Mouse (Mus musculus): ENCODE results near the gene Mtmr3. TPM values are rescaled to one million over a fixed set of nuclear protein-coding genes. Genes with fewer than 3 reads are reported as not detected.
A peak's percentile ranks its signal among the peaks of the same experiment; 100 is the strongest.

The Mtmr3 gene
- 26.6 and 31.4 TPM in 2 replicates for polyA plus RNA-seq (2016; fragmentation: Nextera tagmentation; extraction: Ambion mirVana)

GRCm38 (mm10) chr11:4594608-4595500 is at the start of gene Mtmr3:
Mtmr3 (minus strand) TSS chr11:4594863.
- peak; percentile 98 for DNase-seq (ENCODE audit: low spot score)
- Histone ChIP-seq H3K27ac (peak within 1 kb of the TSS; percentile 99), H3K4me1 (peaks cover 14% of the 10 kb centered on the region), H3K27me3 (ENCODE audit: low read depth, poor library complexity, severe bottlenecking) (no peaks in the 10 kb centered on the region), H3K9me3 (replicated peaks) (no peaks in the 10 kb centered on the region), H3K36me3 (0 out of 2 replicates have a peak, but pooled peaks cover 2% of the 10 kb centered on the region), H3K4me3 (peak within 1 kb of the TSS; percentile 87)
- 5% methylated on average over 53 of the region's 53 CpGs for WGBS

- no peak for DNase-seq (ENCODE audit: low spot score)
- 73% methylated on average over 5 of the region's 5 CpGs for WGBS
- no peak overlapping the region for H3K27ac ChIP-seq
- H3K9me3 ChIP-seq (replicated peaks) = no peaks in the 10 kb centered on the region
- peaks cover 6% of the 10 kb centered on the region; the same call in 1 of the 2 replicates for H3K4me1 ChIP-seq
- no peak overlapping the region for H3K4me3 ChIP-seq
- peaks cover 72% of the 10 kb centered on the region for H3K36me3 ChIP-seq
- H3K27me3 ChIP-seq (ENCODE audit: low read depth, poor library complexity, severe bottlenecking) = no peaks in the 10 kb centered on the region
Measured at GRCm38 (mm10) chr11:4643722-4644121, 49.1 kb upstream of the Mtmr3 start.

GRCm38 (mm10) chr11:4641185-4641584 is 46.5 kb upstream of the Mtmr3 start:
- Histone ChIP-seq H3K9me3 (replicated peaks) (no peaks in the 10 kb centered on the region), H3K27ac (no peak overlapping the region), H3K27me3 (ENCODE audit: low read depth, poor library complexity, severe bottlenecking) (no peaks in the 10 kb centered on the region), H3K36me3 (peaks cover 47% of the 10 kb centered on the region), H3K4me1 (peaks cover 19% of the 10 kb centered on the region), H3K4me3 (no peak overlapping the region)
- DNase-seq (ENCODE audit: low spot score) = no peak

- no peaks in the 10 kb centered on the region for H3K27me3 ChIP-seq (ENCODE audit: low read depth, poor library complexity, severe bottlenecking)
- peak overlapping the region; percentile 95 for H3K4me3 ChIP-seq
- H3K4me1 ChIP-seq = peaks cover 19% of the 10 kb centered on the region
- H3K9me3 ChIP-seq (replicated peaks) = no peaks in the 10 kb centered on the region
- no peak for DNase-seq (ENCODE audit: low spot score)
- WGBS = 32% methylated on average over 7 of the region's 7 CpGs
- H3K27ac ChIP-seq = peak overlapping the region; percentile 86
- peaks cover 31% of the 10 kb centered on the region for H3K36me3 ChIP-seq
Measured at GRCm38 (mm10) chr11:4638261-4638660, 43.6 kb upstream of the Mtmr3 start.

- DNase-seq (ENCODE audit: low spot score) = peak; percentile 99
- H3K27ac ChIP-seq = peak within 1 kb of the TSS; percentile 86
- no peaks in the 10 kb centered on the region for H3K9me3 ChIP-seq (replicated peaks)
- H3K36me3 ChIP-seq = peaks cover 27% of the 10 kb centered on the region
- under 1% methylated on average over 35 of the region's 35 CpGs for WGBS
- peak within 1 kb of the TSS; percentile 95 for H3K4me3 ChIP-seq
- H3K27me3 ChIP-seq (ENCODE audit: low read depth, poor library complexity, severe bottlenecking) = no peaks in the 10 kb centered on the region
- peaks cover 19% of the 10 kb centered on the region for H3K4me1 ChIP-seq
Measured at GRCm38 (mm10) chr11:4637534-4638234, 43.0 kb upstream of the Mtmr3 start, which contains the start of gene Ascc2. Ascc2 (plus strand) TSS chr11:4637747.

GRCm38 (mm10) chr11:4636782-4637342 is 42.2 kb upstream of the Mtmr3 start:
- H3K4me1 ChIP-seq = peaks cover 19% of the 10 kb centered on the region
- H3K9me3 ChIP-seq (replicated peaks) = no peaks in the 10 kb centered on the region
- H3K36me3 ChIP-seq = peaks cover 20% of the 10 kb centered on the region
- no peaks in the 10 kb centered on the region for H3K27me3 ChIP-seq (ENCODE audit: low read depth, poor library complexity, severe bottlenecking)
- peak overlapping the region; percentile 95 for H3K4me3 ChIP-seq
- H3K27ac ChIP-seq = peak overlapping the region; percentile 86
- 49% methylated on average over 5 of the region's 5 CpGs for WGBS
- no peak for DNase-seq (ENCODE audit: low spot score)

GRCm38 (mm10) chr11:4634395-4634794 is 39.7 kb upstream of the Mtmr3 start:
- DNase-seq (ENCODE audit: low spot score) = no peak
- Histone ChIP-seq H3K36me3 (no peaks in the 10 kb centered on the region), H3K27me3 (ENCODE audit: low read depth, poor library complexity, severe bottlenecking) (no peaks in the 10 kb centered on the region), H3K27ac (no peak overlapping the region), H3K4me1 (peaks cover 34% of the 10 kb centered on the region), H3K4me3 (no peak overlapping the region), H3K9me3 (replicated peaks) (no peaks in the 10 kb centered on the region)
- 78% methylated on average over 5 of the region's 5 CpGs for WGBS

GRCm38 (mm10) chr11:4633420-4633819 is 38.8 kb upstream of the Mtmr3 start:
- peaks cover 28% of the 10 kb centered on the region for H3K4me1 ChIP-seq
- no peak overlapping the region for H3K4me3 ChIP-seq
- H3K36me3 ChIP-seq = no peaks in the 10 kb centered on the region
- WGBS = 48% methylated on average over 2 of the region's 2 CpGs
- no peak for DNase-seq (ENCODE audit: low spot score)
- H3K27me3 ChIP-seq (ENCODE audit: low read depth, poor library complexity, severe bottlenecking) = no peaks in the 10 kb centered on the region
- no peaks in the 10 kb centered on the region for H3K9me3 ChIP-seq (replicated peaks)
- no peak overlapping the region for H3K27ac ChIP-seq

GRCm38 (mm10) chr11:4629861-4630280 is 35.2 kb upstream of the Mtmr3 start:
- 33% methylated on average over 8 of the region's 8 CpGs for WGBS
- Histone ChIP-seq H3K36me3 (no peaks in the 10 kb centered on the region), H3K4me1 (peaks cover 15% of the 10 kb centered on the region), H3K27ac (peak overlapping the region; percentile 43; the same call in 1 of the 2 replicates), H3K27me3 (ENCODE audit: low read depth, poor library complexity, severe bottlenecking) (no peaks in the 10 kb centered on the region), H3K4me3 (no peak overlapping the region), H3K9me3 (replicated peaks) (no peaks in the 10 kb centered on the region)
- DNase-seq (ENCODE audit: low spot score) = no peak

- Histone ChIP-seq H3K36me3 (no peaks in the 10 kb centered on the region), H3K4me1 (peaks cover 15% of the 10 kb centered on the region), H3K27me3 (ENCODE audit: low read depth, poor library complexity, severe bottlenecking) (no peaks in the 10 kb centered on the region), H3K4me3 (no peak overlapping the region), H3K9me3 (replicated peaks) (no peaks in the 10 kb centered on the region), H3K27ac (no peak overlapping the region)
- WGBS = 89% methylated on average over 7 of the region's 7 CpGs
- DNase-seq (ENCODE audit: low spot score) = no peak
Measured at GRCm38 (mm10) chr11:4627636-4628035, 33.0 kb upstream of the Mtmr3 start.

GRCm38 (mm10) chr11:4625931-4626330 is 31.3 kb upstream of the Mtmr3 start:
- H3K27me3 ChIP-seq (ENCODE audit: low read depth, poor library complexity, severe bottlenecking) = no peaks in the 10 kb centered on the region
- no peak overlapping the region for H3K4me3 ChIP-seq
- DNase-seq (ENCODE audit: low spot score) = no peak
- H3K9me3 ChIP-seq (replicated peaks) = no peaks in the 10 kb centered on the region
- 80% methylated on average over 7 of the region's 7 CpGs for WGBS
- peaks cover 10% of the 10 kb centered on the region for H3K4me1 ChIP-seq
- no peak overlapping the region for H3K27ac ChIP-seq
- no peaks in the 10 kb centered on the region for H3K36me3 ChIP-seq

GRCm38 (mm10) chr11:4622997-4623396 is 28.3 kb upstream of the Mtmr3 start:
- no peaks in the 10 kb centered on the region for H3K27me3 ChIP-seq (ENCODE audit: low read depth, poor library complexity, severe bottlenecking)
- no peaks in the 10 kb centered on the region for H3K9me3 ChIP-seq (replicated peaks)
- H3K4me1 ChIP-seq = no peaks in the 10 kb centered on the region
- DNase-seq (ENCODE audit: low spot score) = no peak
- no peak overlapping the region for H3K27ac ChIP-seq
- 68% methylated on average over 5 of the region's 5 CpGs for WGBS
- H3K4me3 ChIP-seq = no peak overlapping the region
- H3K36me3 ChIP-seq = no peaks in the 10 kb centered on the region
